In genomic region chr1:173820794-173821480, GRCm38 (mm10) we compare ENCODE assay signal across 6 mouse cellular contexts. TPM values are rescaled to one million over a fixed set of nuclear protein-coding genes. Genes with fewer than 3 reads are reported as not detected.
A peak's percentile ranks its signal among the peaks of the same experiment; 100 is the strongest.
DNase-seq lines count a peak whose midpoint lies in the region; ATAC-seq and TF ChIP-seq lines count a peak whose summit lies in the region.
"Not testable (repeated sequence)": the region's sequence is repeated elsewhere in the genome, so short reads cannot be mapped to it uniquely, and the experiment has no call there.
"Had no signal": no experiment of that assay in that cellular context is flagged by ENCODE, and none has a peak within 500 bp of the region (broad histone marks: within the 10 kb centered on the region; RNA-seq: fewer than 3 reads in every experiment).

No protein-coding gene starts in this region.

- WGBS in intestine, embryonic 14.5 days: 50% methylated on average over 2 of the region's 2 CpGs
- WGBS in intestine, embryonic 15.5 days: 55% methylated on average over 2 of the region's 2 CpGs
- 54% methylated on average over 2 of the region's 2 CpGs for WGBS in intestine, embryonic 16.5 days
- 39% methylated on average over 2 of the region's 2 CpGs for WGBS in liver, embryonic 14.5 days (ENCODE audit: insufficient replicate concordance)

- H3K4me2 ChIP-seq in intestine, embryonic 14.5 days (ENCODE audit: low read length); intestine, embryonic 15.5 days (replicated peaks); intestine, embryonic 16.5 days (ENCODE audit: low read depth, low read length); liver, embryonic 14.5 days (ENCODE audit: low read depth): not testable (repeated sequence)

- peak; percentile 82 for DNase-seq in heart, adult 11 months
- not testable (repeated sequence) for DNase-seq in intestine, embryonic 14.5 days (ENCODE audit: low spot score); liver, embryonic 14.5 days (ENCODE audit: low read depth in 3 of 3, low spot score in 3 of 3)

- not testable (repeated sequence) for H3K27ac ChIP-seq in intestine, embryonic 14.5 days (ENCODE audit: low read depth); intestine, embryonic 15.5 days; intestine, embryonic 16.5 days (ENCODE audit: low read length); liver, embryonic 14.5 days

- TF ChIP-seq EP300 in liver, embryonic 14.5 days (IDR thresholded peaks at IDR 0.05; ENCODE audit: low read depth): not testable (repeated sequence)

- not testable (repeated sequence) for H3K9me3 ChIP-seq in intestine, embryonic 14.5 days (ENCODE audit: control insufficient read depth, low read length); intestine, embryonic 15.5 days; intestine, embryonic 16.5 days (ENCODE audit: control insufficient read depth, low read length); liver, embryonic 14.5 days (ENCODE audit: control insufficient read depth, low read length)

- not testable (repeated sequence) for H3K36me3 ChIP-seq in intestine, embryonic 14.5 days (ENCODE audit: control insufficient read depth, insufficient read depth, low read length); intestine, embryonic 15.5 days; intestine, embryonic 16.5 days (ENCODE audit: control insufficient read depth, insufficient read depth, low read length); liver, embryonic 14.5 days (replicated peaks; ENCODE audit: control insufficient read depth, insufficient read depth, low read depth)

- ATAC-seq in intestine, embryonic 14.5 days (replicated peaks; ENCODE audit: low FRiP score, low TSS enrichment, low read depth): peak; percentile 72
- ATAC-seq in intestine, embryonic 15.5 days: peak; percentile 87
- peak; percentile 91 for ATAC-seq in intestine, embryonic 16.5 days
- 0 out of 2 replicates have a peak, but pooled peaks have one; percentile 18 for ATAC-seq in liver, embryonic 14.5 days (ENCODE audit: insufficient read depth)

- not testable (repeated sequence) for H3K9ac ChIP-seq in intestine, embryonic 14.5 days (ENCODE audit: low read length); intestine, embryonic 15.5 days; intestine, embryonic 16.5 days (ENCODE audit: low read depth, low read length); liver, embryonic 14.5 days (replicated peaks)

- H3K27me3 ChIP-seq in intestine, embryonic 14.5 days (replicated peaks; ENCODE audit: control insufficient read depth, insufficient read depth, low read length); intestine, embryonic 15.5 days (replicated peaks); intestine, embryonic 16.5 days (replicated peaks; ENCODE audit: control insufficient read depth, insufficient read depth, low read length); liver, embryonic 14.5 days (ENCODE audit: control insufficient read depth, insufficient read depth, low read length): not testable (repeated sequence)

- H3K4me3 ChIP-seq in intestine, embryonic 14.5 days (ENCODE audit: low read depth, low read length); intestine, embryonic 15.5 days (replicated peaks); intestine, embryonic 16.5 days (ENCODE audit: low read length); liver, embryonic 14.5 days (ENCODE audit: insufficient read depth in 1 of 2, low read depth in 2 of 2, low read length in 2 of 2): not testable (repeated sequence)

- H3K4me1 ChIP-seq in intestine, embryonic 14.5 days (replicated peaks; ENCODE audit: control insufficient read depth, insufficient read depth, low read length); intestine, embryonic 15.5 days (replicated peaks); intestine, embryonic 16.5 days (ENCODE audit: control insufficient read depth, insufficient read depth, low read length); liver, embryonic 14.5 days (replicated peaks; ENCODE audit: control insufficient read depth in 2 of 2, insufficient read depth in 2 of 2, low read length in 1 of 2): not testable (repeated sequence)

- not testable (repeated sequence) for TF ChIP-seq CTCF in liver, embryonic 14.5 days (IDR thresholded peaks at IDR 0.05; ENCODE audit: low read depth)

RNA-seq across cellular contexts. Expression of gene Ifi204, which starts 54.2 kb away (rescaled TPM):
- polyA plus RNA-seq in intestine, embryonic 14.5 days (2014; fragmentation: Nextera tagmentation; extraction: Ambion mirVana): 1.3 and 2.1 TPM in 2 replicates
- polyA plus RNA-seq in intestine, embryonic 15.5 days (2015; fragmentation: Nextera tagmentation; extraction: Ambion mirVana): 2.4 and 2.6 TPM in 2 replicates
- polyA plus RNA-seq in intestine, embryonic 16.5 days (2015; fragmentation: Nextera tagmentation; extraction: Ambion mirVana): 1.9 and 2.5 TPM in 2 replicates
- 0.95 and 2.3 TPM in 2 replicates for polyA plus RNA-seq in liver, embryonic 14.5 days (2012; rRNA removed)
- polyA plus RNA-seq in liver, embryonic 14.5 days (2014; fragmentation: Nextera tagmentation; extraction: Ambion mirVana): 2.9 and 3.3 TPM in 2 replicates
- polyA plus RNA-seq: G1E had no signal

Comparison
In these comparisons a context has a peak if more than half of its experiments do, and no peak if none do; other contexts are left out.
1. ATAC-seq: peak in every context shown above with its lines; median percentile 91 in intestine, embryonic 16.5 days; 87 in intestine, embryonic 15.5 days; 72 in intestine, embryonic 14.5 days; 18 in liver, embryonic 14.5 days.